Mouse (Mus musculus): ENCODE data around the gene F5.
"Not testable (repeated sequence)": the region's sequence is repeated elsewhere in the genome, so short reads cannot be mapped to it uniquely, and the experiment has no call there.

The F5 gene

DNA sequence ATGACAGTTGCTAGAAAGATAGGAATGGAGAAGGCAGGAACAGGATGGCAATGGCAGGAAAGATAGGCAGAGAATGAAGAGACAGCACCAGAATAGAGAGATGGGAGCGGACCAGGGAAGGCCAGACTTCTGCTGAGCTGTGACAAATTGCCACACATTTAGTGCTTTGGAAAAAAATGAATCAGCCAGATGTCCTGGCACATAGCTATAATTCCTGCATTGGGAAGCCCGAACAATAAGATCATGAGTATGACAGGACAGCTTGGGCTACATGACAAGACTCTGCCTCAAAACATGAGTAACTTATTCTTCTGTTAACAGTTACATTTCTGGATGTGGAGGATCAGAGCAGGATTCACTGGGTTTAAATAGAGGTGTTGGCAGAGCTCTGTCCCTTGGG lies 8.1 kb downstream of the F5 start:
- no peak for DNase-seq

- no peak for DNase-seq
Measured at GRCm38 (mm10) chr1:164162745-164163144, 11.1 kb downstream of the F5 start.

DNA sequence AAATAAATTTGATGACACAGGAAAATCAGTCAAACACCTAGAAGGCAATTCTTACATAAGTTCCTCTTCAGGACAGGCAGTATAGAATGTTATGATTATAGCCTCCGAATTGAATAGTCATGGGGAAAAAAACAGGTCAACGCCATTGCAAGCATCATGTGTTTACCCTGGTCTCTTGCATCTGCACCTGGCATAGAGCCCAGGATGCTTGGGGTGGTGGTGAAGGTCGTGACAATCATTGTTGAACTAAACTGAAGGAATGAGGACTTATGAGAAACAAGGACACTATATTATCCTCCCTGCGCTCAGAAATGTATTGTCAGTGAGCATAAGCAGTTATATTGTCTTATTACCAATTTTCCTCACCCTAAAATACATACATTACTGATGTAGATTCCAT lies 17.2 kb downstream of the F5 start:
- no peak for DNase-seq

DNA sequence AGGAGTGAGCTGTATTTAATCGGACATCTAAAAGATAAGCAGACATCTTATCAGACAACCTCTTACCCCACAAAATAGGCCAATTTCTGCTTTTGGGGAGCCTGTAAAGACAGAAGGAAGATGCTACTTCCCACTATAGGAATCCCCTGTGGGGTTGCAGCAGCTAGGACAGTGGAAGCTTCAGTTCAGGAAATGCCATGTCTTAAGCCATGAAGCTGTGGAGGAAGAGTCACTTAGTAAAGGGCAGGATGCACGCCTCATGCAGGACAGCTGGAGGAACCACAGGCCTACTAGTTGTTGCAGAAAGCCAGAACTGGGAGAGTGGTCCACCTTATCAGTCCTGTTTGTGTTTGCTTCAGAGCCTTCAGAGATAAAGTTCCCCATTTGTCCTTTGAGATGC lies 18.8 kb downstream of the F5 start:
- no peak for DNase-seq

- DNase-seq: no peak
Measured at GRCm38 (mm10) chr1:164173145-164173544, 21.5 kb downstream of the F5 start.

DNA sequence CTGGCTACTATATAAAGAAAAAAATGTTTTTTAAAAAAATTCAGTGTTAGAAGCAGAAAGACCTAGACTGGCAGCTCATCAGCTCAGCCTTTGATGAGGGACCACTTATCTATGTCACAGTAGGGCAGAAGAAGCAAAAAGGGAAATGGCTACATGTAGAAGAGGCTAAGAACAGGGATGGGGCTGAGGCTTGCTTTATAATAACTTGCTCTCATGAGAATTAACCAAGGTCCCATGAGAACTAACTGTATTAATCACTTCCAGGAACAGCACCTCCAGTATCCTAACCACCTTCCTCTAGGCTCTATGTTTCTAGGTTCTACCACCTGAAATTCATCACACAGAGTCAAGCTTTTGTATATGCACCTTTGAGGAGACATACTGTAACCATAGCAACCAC lies 25.2 kb downstream of the F5 start:
- DNase-seq: no peak

DNA sequence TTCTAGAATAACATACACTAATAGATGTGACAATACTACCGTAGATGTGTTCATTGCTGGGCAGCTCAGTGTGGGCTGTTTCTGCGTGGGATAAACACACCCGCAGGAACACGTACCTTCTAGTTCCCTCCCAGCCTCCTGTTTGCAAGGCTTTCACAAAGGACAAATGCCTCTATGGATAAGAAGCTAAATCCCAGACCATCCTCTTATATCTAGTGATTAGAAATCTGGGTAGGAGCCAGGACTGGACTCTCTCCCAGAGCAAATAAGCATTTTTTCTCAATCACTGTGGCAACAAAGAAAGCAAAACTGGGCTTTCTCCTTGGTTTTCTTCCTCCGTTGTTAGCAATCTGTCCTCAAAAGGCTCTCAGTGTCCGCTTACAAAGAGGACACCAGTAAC lies 26.8 kb downstream of the F5 start:
- no peak for DNase-seq

DNA sequence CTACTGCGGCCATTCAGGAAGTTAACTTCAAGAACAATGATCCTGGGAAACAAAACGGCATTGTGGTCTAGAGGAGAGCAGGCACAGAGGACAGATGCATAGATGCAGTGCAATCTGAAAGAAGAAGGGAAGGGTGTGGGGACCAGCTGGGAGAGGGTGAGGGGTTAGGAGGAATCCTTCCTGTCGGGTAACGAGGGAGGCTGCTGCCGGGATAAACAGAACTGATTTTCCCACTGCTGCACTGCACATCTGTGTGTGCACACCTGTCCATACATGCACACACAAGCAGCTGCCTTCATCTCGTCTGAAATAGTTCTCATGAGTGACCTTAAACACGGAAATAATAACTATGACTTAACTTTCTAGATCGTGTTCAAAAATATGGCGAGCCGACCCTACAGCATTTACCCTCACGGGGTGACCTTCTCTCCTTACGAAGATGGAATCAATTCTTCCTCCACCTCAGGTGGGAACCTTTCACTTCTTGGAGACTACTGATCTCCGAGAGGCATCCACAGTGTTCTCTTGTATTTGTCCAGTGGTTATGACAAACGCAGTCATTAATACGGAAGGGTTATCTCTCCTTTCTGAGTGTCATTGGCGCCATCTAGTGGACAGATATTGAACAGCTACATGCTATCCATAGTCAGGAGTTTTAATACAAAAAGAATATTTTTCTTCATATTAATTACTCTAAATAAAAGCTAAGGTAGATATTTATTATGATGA lies 32.7 kb downstream of the F5 start:
- DNase-seq: peak; percentile 69

DNA sequence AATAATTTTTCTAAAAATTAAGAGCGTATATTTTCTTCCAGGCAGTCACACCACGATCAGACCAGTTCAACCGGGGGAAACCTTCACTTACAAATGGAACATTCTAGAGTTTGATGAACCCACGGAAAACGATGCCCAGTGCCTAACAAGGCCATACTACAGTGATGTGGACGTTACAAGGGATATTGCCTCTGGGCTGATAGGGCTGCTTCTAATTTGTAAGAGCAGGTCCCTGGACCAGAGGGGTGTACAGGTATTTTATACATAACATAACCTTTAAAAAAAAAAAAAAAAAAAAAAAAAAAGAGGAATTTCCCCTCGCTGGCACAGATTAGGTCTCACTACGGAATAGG lies 33.2 kb downstream of the F5 start:
- no peak for DNase-seq

- DNase-seq: no peak
Measured at GRCm38 (mm10) chr1:164185316-164185715, 33.7 kb downstream of the F5 start.

DNA sequence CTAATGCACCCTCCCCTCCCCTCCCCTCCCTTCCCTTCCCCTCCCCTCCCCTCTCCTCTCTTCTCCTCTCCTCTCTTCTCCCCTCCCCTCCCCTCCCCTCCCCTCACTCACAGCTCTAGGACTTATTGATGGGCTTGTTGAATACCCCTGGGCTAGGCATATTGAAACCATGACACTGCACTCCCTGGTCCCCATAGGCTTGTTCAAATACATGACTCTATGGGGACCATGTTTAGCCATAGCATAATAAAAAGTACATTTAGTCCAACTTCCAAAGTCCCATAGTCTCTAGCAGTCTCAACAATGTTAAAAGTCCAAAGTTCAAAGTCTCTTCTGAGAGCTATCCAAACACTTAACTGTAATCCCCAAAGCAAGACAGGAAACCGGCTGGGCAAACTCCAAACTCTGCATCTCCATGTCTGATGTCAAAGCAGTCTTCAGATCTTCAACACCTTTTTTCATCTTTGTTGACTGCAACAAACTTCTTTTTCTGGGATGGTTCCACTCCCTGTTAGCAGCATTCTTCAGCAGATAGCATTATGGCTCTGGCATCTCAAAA lies 35.4 kb downstream of the F5 start:
- no peak for DNase-seq

DNA sequence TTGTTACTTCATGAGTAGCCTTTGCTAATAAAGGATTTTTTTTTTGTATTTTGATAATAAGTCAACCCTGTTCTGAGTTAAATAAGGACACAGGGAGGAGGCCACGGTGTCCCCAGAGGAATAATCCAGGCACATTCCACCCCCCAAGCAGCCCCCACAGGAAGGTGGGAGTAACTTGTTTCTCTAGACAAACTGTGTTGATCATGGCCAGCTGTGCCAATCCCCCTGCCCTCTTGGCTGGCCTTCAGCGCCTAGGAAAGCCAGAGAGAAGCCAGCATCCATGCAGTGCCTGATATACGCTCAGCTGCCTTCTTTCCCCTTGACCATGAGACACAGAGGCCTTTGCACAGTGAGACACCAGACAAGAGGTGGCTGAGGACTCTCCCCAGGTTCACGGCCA lies 47.9 kb downstream of the F5 start:
- DNase-seq: no peak

DNA sequence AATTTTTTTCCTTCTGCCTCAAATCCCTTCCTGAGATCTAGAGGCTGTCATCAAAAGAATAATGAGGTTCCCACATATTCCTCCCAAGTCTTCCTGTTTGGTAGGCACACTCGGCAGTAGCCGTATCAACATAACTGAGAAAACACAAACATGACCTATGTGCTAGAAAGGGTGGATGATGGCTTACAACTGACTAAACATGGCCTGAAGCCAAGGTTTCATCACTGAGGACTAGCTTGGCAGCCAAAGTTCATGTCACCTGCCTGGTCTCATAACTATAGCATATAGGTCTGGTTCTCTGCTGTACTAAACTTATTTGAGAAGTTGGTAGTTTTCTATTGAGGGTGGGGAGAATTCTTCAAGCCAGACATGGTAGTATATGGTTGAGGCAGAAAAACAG lies 56.8 kb downstream of the F5 start:
- DNase-seq: no peak

DNA sequence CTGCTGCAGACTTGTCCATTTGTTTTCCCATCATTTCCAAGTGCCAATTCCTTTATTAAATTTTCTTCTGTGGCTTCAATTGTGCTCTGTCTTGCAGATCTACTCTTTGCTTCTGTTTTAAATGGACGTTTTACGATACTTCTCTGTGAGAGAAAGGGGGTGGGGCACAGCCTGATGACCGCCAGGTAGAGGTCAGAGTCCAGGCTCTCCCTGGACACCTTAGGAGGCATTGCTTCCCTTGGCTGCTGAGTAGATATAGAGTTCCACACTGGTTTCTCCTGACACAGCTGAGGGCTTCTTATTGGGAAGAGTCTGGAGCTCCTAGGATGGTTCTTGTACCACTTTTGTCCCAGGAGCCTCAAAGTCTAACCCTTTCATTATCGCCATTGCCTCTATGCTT lies 59.3 kb downstream of the F5 start:
- no peak for DNase-seq

DNA sequence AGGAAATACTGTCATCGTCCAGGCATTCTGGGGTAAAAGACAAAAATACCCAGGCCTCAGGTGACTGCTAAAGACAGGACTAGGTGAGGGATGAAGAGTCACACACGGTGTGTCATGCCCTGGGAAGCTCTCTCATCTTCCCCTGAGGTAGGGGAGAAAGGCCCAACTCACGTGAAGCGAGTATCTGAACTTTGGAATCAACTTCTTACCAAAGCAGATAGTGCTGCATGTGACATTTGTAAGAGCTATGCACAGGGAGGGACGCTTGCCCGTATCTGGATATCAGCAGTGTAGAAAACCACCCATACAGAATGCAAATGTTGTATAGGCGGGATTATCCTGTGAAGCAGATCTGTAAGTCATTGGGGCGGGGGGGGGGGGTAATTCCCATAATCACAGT lies 61.0 kb downstream of the F5 start:
- DNase-seq: no peak

- DNase-seq: no peak
Measured at GRCm38 (mm10) chr1:164214190-164214589, 62.6 kb downstream of the F5 start.

- no peak for DNase-seq
Measured at GRCm38 (mm10) chr1:164215097-164215496, 63.5 kb downstream of the F5 start.

GRCm38 (mm10) chr1:164215540-164215939 lies 63.9 kb downstream of the F5 start:
- DNase-seq: no peak

DNA sequence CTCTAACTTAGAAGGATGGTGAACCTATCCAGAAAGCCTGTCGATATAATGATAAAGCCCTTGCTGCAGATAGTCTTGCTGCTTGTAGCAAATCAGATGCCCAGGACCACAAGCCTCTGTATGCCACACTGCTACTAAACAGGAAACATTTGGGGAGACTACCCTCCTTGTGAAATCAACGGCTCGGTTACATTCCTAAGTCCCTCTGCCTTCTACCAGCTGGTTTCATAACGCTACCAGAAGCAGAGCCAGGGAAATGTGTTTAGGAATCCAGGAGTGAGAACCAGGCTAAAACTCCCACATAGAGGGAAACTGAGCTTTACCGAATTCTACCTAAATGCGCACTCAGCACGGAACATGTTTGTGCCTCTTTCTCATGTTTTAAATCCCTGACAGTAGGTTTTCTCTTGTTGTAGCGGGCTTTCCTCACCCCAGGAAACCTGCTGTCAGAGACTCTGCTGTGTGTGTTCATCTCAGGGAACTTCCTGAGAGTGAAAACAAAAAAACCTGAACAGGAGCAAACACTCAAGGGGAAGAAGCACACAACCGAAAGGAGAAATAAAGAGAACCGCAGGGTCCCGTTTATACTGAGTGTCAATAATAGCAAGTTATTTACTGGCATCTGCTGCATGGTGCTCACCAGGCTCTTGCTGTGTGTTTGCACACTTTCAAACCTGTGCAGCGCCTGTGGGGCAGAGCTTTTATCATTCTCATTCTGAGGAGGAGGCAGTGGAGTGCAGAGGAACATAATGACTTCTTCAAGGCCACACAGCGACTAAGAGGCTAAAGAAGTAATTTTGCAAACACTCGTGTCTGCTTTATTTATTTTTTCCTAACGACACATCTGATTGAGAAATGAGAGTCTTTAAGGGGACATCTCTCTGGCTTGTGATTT lies 66.4 kb downstream of the F5 start:
- DNase-seq: peak; percentile 7

- no peak for DNase-seq
Measured at GRCm38 (mm10) chr1:164220261-164220660, 68.6 kb downstream of the F5 start.

DNA sequence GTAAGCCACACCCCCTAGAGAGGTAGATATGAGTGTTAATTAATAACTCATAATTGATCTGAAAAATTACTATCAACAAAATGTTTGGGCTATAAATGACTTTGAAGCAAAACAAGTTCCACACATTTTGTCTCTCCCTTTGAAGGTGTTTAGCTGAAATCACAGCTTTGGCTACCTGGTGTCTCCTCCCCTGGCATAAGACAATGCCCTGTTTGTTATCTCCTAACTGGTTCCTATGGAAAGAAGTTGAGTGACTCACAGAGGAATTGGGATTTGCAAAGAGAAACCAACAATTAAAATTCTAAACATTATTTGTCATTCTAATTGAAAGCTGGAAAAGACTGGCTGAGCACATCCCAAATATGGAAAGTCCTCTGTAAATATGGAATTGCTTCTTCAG lies 71.5 kb downstream of the F5 start:
- no peak for DNase-seq

GRCm38 (mm10) chr1:164231937-164232570 lies 80.4 kb downstream of the F5 start:
- not testable (repeated sequence) for DNase-seq

DNA sequence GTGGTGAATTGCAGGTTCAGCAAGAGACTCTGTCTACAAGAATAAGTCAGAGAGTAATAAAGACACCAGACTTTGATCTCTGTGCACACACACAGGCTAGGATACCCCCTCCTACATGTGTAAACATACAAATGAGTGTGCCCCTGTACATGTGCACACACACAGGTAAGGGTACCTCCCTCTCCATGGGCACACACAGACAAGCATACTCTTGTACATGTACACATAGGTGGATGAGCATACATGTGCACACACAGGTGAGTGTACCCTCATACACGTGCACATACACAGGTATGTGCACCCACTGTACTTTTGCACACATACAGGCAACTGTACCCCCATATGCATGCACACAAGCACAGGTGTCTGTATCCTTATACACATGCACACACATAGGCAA lies 81.8 kb downstream of the F5 start:
- no peak for DNase-seq

DNA sequence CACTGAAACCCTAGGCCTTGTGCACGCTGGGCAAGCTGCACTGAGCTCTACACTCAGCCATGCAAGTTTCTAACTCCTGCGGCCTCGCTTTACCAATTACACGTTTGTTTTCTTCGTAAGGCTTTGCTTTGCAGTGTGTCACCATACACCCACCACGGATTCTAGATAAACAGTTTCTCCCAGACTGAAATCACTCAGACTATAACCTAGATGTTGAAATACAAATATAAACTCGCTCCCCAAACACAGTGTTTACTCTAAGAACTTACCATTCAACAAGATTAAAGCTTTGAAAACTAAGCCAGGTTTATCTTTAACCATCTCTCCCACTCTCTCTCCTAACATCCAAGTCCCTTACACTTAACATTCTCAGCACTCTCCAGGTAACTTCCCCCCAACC lies 83.4 kb downstream of the F5 start:
- DNase-seq: no peak
